Mouse (Mus musculus) brain, embryonic 14.5 days (tissue): ENCODE data around the gene Abat. TPM values are rescaled to one million over a fixed set of nuclear protein-coding genes. Genes with fewer than 3 reads are reported as not detected.

Experiments used
- DNase-seq: peaks from one replicate; pipeline ENCODE4 v3.0.0-alpha.2; 2011; ENCODE audit warnings: low read depth
- CTCF ChIP-seq: fragments of 200-500 bp; IDR thresholded peaks from 2 replicates; pipeline ENCODE4 v1.5.1; 2012; ENCODE audit warnings: inconsistent platforms, mild to moderate bottlenecking, moderate library complexity, borderline replicate concordance; ENCODE audit not compliant: insufficient read depth, insufficient read length; ENCODE audit errors: extremely low read depth
- POLR2A ChIP-seq: fragments of 200-500 bp; IDR thresholded peaks from 2 replicates; pipeline ENCODE4 v1.6.1; 2012; ENCODE audit warnings: mild to moderate bottlenecking, inconsistent platforms, borderline replicate concordance; ENCODE audit not compliant: poor library complexity, insufficient read depth, insufficient read length, severe bottlenecking; ENCODE audit errors: extremely low read depth
- polyA plus RNA-seq: library from polyadenylated mRNA; depleted of rRNA; stranded (reverse); fragments of >200 nt; gene quantifications from 2 replicates; pipeline ENCODE4 v1.2.3, GENCODE M21; 2012

Gene Abat
- polyA plus RNA-seq, 1 experiment: 59.8 TPM

- no peak for DNase-seq
- TF ChIP-seq CTCF: no peak
- TF ChIP-seq POLR2A: no peak
Observed at GRCm38 (mm10) chr16:8564836-8565235, 51.6 kb downstream of the Abat start.

- DNase-seq: no peak
- TF ChIP-seq CTCF (no peak), POLR2A (no peak)
Observed at GRCm38 (mm10) chr16:8565539-8565938, 52.3 kb downstream of the Abat start.

GRCm38 (mm10) chr16:8566115-8566711 lies 53.0 kb downstream of the Abat start:
- TF ChIP-seq CTCF: no peak
- no peak for TF ChIP-seq POLR2A
- peak; percentile 91 for DNase-seq

- no peak for DNase-seq
- TF ChIP-seq CTCF: no peak
- no peak for TF ChIP-seq POLR2A
Observed at GRCm38 (mm10) chr16:8568881-8569280, 55.7 kb downstream of the Abat start.

- TF ChIP-seq CTCF (no peak), POLR2A (no peak)
Observed at GRCm38 (mm10) chr16:8570336-8570735, 57.1 kb downstream of the Abat start.

GRCm38 (mm10) chr16:8570901-8571615 lies 57.8 kb downstream of the Abat start:
- no peak for DNase-seq
- TF ChIP-seq POLR2A: no peak
- TF ChIP-seq CTCF: no peak

More at GRCm38 (mm10) chr16:8570336-8570735, 57.1 kb downstream of the Abat start:
- no peak for DNase-seq

- DNase-seq: no peak
- TF ChIP-seq POLR2A (no peak), CTCF (no peak)
Observed at GRCm38 (mm10) chr16:8573041-8573440, 59.8 kb downstream of the Abat start.

GRCm38 (mm10) chr16:8573751-8574150 lies 60.5 kb downstream of the Abat start:
- TF ChIP-seq CTCF (no peak), POLR2A (no peak)
- peak; percentile 44 for DNase-seq

GRCm38 (mm10) chr16:8574316-8574715 lies 61.1 kb downstream of the Abat start:
- DNase-seq: no peak
- no peak for TF ChIP-seq POLR2A
- TF ChIP-seq CTCF: no peak

GRCm38 (mm10) chr16:8576111-8576510 lies 62.9 kb downstream of the Abat start:
- no peak for TF ChIP-seq POLR2A
- TF ChIP-seq CTCF: no peak
- DNase-seq: no peak

- DNase-seq: no peak
- TF ChIP-seq POLR2A: no peak
- no peak for TF ChIP-seq CTCF
Observed at GRCm38 (mm10) chr16:8576901-8577300, 63.7 kb downstream of the Abat start.

GRCm38 (mm10) chr16:8578326-8578725 lies 65.1 kb downstream of the Abat start:
- no peak for TF ChIP-seq CTCF
- TF ChIP-seq POLR2A: no peak
- no peak for DNase-seq

- TF ChIP-seq CTCF (no peak), POLR2A (no peak)
Observed at GRCm38 (mm10) chr16:8579546-8579945, 66.3 kb downstream of the Abat start.

GRCm38 (mm10) chr16:8581661-8582239 lies 68.5 kb downstream of the Abat start:
- TF ChIP-seq CTCF (peak; percentile 6; the same call in 1 of the 2 replicates), POLR2A (no peak)
- no peak for DNase-seq

More at GRCm38 (mm10) chr16:8579546-8579945, 66.3 kb downstream of the Abat start:
- no peak for DNase-seq

- DNase-seq: no peak
- TF ChIP-seq POLR2A: no peak
- TF ChIP-seq CTCF: peak; percentile 41; the same call in 1 of the 2 replicates
Observed at GRCm38 (mm10) chr16:8582579-8583295, 69.5 kb downstream of the Abat start.
